Mouse (Mus musculus) kidney, postnatal 10 days (tissue): Measurements from ENCODE around the gene Lrrc31.
A peak's percentile ranks its signal among the peaks of the same experiment; 100 is the strongest.

Source experiments
- DNase-seq: peaks from one replicate; pipeline ENCODE4 v3.0.0; 2021; ENCODE audit warnings: mixed read lengths

The Lrrc31 gene

DNA sequence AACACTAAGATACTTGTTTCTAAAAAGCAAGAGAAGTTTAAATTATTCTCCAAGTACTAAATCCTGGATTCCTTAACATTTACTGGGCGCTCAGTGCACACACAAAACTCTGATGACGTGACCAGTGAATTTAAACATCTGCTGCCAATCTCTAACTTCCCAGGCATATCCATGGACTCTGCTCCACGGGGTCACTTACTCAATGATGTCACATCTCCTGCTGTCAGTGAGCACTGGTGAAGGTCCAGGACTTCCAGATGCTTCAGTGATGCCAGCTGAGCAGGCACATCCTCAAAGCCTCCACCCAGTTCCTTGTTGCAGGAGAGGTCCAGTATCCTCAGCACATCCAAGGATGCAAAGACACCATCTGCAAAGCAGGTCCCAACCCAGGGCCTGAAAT is 12.4 kb downstream of the Lrrc31 start:
- no peak for DNase-seq

DNA sequence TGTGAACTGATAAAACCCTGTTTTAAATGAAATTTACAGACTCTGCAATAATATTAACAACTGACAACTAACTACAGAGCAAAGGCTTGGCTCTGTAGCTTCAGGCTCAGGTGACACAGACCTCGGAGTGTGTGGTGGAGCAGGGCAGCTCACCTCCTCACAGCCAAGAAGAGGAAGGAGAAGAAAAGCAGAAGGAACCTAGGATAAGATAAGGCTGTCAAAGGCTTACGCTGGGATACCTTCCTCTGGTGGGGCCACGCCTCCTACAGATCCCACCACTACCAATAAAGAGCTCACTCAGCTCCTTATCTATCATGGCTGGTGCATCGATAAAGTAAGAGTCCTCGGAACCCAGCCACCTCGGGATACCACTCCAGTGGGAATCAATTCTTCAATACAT is 16.5 kb downstream of the Lrrc31 start:
- no peak for DNase-seq

- no peak for DNase-seq
Observed at GRCm38 (mm10) chr3:30658486-30658885, 41.2 kb downstream of the Lrrc31 start.

DNA sequence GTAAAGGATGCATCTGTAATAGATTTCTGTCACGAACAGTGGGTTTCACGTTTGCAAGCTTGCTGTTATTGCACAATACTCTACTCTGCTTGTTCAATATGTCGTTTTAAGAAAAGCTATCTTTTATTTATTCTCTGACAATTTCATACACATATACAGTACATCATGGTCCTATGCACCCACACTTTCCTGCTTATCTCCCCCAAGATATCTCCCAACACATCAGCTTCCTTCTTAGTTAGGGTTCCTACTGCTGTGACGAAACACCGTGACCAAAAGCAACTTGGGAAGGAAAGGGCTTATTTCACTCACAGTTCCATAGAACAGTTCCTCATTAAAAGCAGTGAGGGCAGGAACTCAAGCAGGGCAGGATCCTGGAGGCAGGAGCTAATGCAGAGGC is 43.7 kb downstream of the Lrrc31 start:
- DNase-seq: no peak

- peak; percentile 64 for DNase-seq
Observed at GRCm38 (mm10) chr3:30650062-30650841, 49.4 kb downstream of the Lrrc31 start.

DNA sequence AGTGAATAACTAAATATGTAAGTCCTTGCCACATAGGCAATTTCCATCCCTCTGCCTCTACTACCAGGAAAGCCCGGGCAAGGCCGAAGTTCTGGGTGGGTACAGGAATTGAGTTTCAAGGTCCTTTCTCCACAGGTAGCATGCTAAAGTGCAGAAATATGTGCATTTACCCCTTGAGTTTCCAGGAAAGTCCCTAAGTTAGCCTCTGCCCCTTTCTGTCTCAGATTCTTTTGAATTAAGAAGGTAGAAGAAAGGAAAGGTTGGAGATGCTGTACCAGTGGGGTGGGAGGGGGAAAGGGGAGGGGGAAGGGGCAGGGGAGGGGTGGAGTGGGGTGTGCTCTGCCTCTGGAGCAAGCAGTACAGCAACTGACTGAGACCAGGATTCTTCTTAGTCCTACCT is 51.2 kb downstream of the Lrrc31 start:
- no peak for DNase-seq

DNA sequence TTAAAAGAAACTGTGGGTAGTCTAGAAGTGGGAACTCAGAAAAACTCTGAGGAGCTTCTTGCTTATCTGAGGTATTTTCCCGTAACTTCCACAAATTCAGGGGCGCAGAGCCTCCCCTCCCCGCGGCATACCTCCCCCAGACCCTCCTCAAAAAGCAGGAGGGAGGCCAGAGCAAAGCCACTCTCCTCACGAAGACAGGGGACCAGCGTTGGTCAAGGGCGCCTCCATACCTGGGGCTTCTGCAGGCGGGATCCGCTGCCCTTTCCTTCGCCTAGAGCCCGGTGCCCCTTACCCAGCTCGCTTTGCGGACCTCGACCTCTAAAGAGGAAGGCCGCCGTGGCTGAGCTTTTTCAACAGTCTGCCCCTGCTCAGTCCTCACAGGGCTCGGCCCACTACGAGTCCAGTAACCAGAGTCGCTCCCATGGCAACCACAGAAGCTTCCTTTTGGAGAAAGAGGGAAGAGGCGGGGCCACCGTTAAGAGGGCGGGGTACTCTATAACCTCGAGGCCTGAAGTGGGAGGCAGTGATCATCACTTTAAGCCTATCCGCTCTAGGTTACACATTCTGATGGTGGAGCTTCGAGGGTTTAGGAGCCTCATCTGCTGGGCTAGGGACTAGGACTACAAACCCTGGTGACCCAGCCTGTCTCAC is 52.1 kb downstream of the Lrrc31 start, which contains the start of gene Lrrc34:
TSS of gene Lrrc34 (minus strand) at position 430 of the 651 bp plus-strand sequence.
- DNase-seq: peak; percentile 81

- no peak for DNase-seq
Observed at GRCm38 (mm10) chr3:30646761-30647160, 52.9 kb downstream of the Lrrc31 start.

GRCm38 (mm10) chr3:30644207-30644606 is 55.4 kb downstream of the Lrrc31 start, which contains the start of gene Lrriq4:
Gene Lrriq4 (plus strand): TSS chr3:30644507.
- no peak for DNase-seq

- no peak for DNase-seq
Observed at GRCm38 (mm10) chr3:30635629-30636028, 64.0 kb downstream of the Lrrc31 start.

DNA sequence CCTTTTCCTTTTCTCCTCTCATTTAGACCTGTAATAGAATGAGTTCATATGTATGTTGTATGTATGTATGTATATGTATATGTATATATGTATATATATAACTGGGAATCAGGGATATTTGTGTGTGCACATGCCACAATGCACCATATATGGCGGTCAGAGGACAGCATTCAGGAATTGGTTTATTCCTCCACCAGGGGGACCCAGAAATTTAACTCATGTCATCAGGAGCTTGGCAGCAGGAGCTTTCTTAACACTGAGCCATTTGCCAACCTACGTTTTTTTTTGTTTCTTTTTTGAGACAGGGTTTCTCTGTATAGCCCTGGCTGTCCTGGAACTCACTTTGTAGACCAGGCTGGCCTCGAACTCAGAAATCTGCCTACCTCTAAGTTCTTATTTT is 66.0 kb downstream of the Lrrc31 start:
- no peak for DNase-seq
